Mouse (Mus musculus) natural killer cell, adult 2 months (primary cell): Measurements from ENCODE around the gene Metrn.

Source experiments
- DNase-seq, 2 experiments: peaks; one replicate each; pipeline ENCODE4 v3.0.0; 2022; ENCODE audit warnings: low spot score in 2 of 2

Metrn gene

DNA sequence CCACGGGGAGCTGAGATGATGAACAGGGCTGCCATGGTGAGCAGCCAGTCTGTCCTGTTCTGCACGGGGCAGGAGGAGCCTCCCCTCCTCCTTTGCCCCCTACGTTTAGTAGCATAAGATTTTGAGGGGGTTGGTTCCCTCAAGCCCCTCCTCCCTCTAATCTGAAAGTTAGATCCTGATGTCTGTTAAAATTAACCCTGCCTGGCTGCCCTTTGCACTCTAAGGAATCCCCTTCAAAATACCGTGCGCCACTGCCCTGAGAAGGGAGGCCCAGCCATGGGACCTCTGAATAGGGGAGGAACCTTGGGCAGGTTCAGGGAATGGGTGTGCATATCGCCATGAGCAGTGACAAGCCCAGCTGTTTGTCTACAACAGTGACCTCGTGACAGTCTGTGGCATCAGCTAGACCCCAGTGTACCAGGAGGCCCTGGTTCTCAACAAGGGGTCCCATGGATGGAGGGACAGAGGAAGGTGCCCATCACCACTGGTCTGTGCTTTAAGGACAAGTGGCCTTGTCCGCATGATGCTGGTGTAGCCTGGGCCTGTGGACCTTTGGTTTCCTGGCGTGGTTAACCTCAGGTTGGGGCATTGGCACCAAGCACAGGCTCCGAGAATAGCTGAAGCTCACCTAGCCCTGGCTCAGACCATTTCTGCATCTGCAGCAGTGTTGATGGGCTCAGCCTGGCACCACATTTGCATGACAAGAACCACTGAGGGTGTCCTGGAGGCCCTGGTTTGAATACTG lies 21.4 kb downstream of the Metrn start:
- no peak for DNase-seq

DNA sequence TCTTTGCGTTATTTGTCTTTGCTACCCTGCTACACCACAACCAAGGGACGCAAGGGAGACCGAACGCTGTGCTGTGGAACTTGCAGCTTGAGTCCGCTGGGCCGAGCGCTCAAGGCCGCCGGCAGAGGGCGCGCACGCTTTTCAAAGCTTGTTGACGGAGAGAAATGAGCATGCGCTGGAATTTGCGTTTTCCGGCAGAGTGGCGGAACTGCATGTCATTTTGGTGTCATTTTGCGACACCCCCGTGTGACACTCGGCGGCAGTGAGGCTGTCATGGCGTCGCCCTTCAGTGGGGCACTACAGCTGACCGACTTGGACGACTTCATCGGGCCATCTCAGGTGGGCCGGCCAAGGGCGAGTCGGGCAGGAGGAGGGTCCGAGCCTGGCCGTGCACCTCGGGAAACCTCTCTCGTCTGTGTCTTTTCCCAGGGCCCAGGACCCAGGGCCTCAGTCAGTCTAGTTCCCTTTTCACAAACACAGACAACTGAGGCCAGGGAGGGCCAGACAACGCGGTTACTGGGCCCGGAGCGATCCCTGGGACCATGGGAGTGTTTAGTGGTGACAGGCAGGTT lies 23.3 kb downstream of the Metrn start, which contains the start of gene Narfl:
TSS of gene Narfl (plus strand) at position 228 of the 572 bp plus-strand sequence.
- DNase-seq = peak; percentile 96 to 97

DNA sequence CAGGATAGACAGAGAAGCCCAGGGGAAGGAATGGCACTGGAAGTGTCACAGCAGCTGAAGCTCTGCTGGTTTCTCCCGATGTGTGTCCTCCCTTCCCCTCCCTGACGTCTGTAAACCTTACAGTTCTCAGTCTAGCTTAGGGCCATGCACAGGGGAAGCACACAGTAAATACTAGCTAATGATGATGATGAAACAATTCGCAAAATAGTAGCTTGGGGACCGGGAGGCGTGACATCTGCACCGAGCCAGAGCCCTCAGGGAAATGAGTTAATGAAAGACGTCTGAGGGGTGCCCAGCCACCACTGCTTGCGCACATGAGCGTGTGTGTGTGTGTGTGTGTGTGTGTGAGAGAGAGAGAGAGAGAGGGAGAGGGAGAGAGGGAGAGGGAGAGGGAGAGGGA lies 27.6 kb downstream of the Metrn start:
- DNase-seq = no peak

DNA sequence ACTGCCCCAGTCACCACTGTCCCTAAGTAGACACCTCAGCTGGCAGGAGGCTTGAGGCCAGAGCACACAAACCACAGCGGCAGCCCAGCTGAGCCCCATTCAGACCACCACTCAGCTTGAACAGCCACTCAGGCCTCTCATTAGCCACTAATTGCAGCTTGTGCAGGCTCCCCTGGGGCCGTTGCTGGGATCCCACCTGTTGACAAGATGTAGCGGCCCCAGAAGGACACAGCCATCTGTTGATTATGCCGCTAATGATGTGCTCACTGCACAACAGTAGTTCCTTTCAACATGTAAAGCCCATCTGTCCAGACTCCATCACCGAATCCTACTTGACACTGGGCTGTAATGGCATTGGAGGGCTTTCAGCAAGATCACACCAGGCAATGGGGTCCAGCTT lies 31.1 kb downstream of the Metrn start:
- no peak for DNase-seq

- DNase-seq = no peak
These were observed 34.3 kb downstream of the Metrn start for GRCm38 (mm10) chr17:25762591-25762990.

DNA sequence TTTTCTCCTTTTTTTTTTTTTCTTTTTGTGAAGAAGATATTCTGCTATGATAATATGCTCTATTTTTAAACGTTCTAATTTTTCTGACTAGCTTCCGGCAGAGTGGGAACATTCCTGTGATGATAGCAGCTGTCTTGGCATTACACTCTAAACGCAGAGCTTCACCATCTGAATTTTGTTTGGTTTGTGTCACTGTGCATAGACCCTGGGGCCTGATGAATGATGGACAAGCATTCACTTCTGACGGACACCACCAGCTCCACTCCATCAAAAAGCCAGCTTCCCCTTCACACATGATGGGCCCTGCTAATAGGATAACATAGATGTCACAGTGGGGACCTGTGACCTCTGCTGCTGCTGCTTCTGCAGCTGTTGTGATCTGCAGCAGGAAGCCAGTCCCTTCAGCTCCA lies 35.4 kb downstream of the Metrn start:
- DNase-seq = no peak

DNA sequence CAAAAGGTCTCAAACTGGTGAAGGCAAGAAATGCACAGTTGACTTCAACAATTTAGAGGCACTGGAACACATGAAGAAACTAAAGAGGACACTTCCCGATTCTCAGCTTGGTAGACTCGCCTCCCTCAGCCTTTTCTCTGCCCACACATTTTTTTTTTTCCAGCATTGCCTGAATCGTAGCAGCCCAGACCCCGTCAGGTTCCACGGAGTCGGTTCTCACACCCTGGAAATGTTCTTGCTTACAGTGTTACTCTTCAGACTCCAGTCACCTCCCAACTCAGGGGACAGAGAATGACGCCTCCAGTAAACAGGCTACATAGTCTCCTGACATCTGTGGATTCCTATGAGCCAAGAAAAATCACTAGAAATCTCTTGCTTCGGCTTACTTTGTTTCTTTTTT lies 36.8 kb downstream of the Metrn start:
- DNase-seq = no peak

DNA sequence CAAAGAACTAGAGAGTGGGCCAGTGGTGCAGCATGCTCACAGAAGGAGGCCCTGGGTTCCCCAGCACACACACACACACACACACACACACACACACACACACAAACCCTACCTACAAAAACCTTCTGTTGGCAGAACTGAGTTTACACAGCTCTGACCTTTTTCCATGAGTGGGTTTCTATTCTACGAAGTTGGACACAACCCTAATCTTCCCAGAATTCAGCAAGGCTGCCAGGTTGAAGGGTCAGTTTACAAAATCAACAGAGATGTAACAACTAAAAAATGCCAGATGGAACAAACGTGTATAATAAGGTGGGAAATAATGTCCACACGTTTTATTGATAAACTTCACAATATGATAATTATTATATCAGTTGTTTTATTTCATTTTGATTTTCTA lies 39.2 kb downstream of the Metrn start:
- DNase-seq = no peak

GRCm38 (mm10) chr17:25756378-25757242 lies 40.3 kb downstream of the Metrn start:
- no peak for DNase-seq

DNA sequence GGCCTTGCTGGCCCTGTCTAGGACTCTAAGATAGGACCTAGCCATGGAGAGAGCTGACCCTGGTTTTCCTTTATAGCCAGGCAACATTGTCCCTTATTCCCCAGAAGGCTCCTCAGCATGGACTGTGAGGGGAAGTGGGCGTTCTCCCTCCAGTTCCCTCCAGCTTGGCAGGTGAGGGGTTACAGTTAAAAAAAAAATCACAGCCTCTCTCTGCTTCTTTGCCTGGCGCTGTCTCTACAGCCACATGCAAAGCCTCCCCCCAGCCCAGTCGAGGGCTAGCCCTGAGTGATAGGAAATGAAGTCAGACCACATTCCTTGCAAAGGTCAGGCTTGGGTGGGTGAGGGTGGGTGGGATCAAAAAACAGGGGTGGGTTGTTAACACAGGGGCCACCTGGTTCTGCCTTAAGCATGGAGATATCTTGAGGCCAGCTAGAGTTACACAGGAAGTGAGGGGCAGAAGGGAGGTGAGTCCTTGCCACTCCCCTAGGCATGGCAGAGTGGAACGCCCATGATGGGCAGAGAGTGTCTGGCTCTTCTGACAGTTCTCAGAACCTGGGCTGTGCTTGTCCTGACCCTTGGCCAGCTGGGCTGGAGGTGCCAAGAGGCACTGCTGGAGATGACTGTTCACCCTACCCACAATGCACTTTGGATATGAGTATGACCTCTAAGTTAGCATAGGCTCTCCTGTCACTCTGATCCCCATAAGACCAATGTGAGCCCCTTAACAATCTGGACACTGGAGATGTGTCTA lies 41.1 kb downstream of the Metrn start:
- no peak for DNase-seq

- no peak for DNase-seq
These were observed 41.9 kb downstream of the Metrn start for GRCm38 (mm10) chr17:25755086-25755485.

GRCm38 (mm10) chr17:25754241-25754640 lies 42.7 kb downstream of the Metrn start, which contains the start of gene Msln:
TSS of gene Msln (minus strand) at chr17:25754378.
- DNase-seq = no peak

GRCm38 (mm10) chr17:25751446-25751845 lies 45.5 kb downstream of the Metrn start:
- no peak for DNase-seq

DNA sequence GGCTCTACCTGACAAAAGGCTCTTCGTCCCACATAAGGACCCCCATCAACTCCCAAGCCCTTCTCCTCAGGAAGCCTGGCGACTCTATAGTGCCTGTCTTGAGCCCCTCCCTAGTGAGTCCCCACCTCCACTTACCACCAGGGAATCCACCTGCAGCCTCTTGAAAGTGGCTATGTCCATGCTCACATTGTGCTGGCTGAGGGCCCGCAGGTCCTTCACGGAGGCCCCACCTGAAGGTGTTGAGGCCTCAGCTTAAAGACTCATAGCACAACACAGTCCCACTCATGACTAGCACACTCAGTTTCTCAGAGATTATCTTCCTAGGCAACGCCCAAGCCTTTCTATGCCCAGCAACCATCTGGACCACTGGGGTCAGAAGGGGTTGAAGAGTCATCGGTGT lies 47.6 kb downstream of the Metrn start:
- DNase-seq = no peak

DNA sequence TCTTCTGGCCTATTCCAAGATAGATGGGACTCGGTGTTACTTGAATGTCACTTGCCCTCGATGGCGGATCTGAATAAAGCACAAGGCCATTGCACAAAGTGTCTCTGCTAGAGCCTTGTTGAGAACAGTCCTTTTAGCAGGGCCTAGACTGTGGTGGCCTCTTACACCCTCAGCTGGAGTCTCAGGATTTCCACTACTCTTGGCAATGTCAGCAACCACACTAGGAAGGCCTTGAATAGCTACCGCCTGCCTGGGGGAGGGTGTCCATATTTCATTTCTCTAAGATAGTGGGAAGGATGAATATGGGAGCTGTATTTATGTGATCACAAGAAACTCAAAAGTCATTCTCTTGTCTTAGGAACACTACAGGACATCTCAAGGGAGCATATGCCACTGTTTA lies 48.7 kb downstream of the Metrn start:
- DNase-seq = no peak

- no peak for DNase-seq
These were observed 52.6 kb downstream of the Metrn start for GRCm38 (mm10) chr17:25744311-25744710.

- no peak for DNase-seq
These were observed 53.1 kb downstream of the Metrn start for GRCm38 (mm10) chr17:25743831-25744230.
